In genomic region chr11:70668335-70668770, GRCm38 (mm10) we compare ENCODE assay signal across 1 mouse cellular context.
TF ChIP-seq lines count a peak whose summit lies in the region.

No protein-coding gene starts in this region.

TF ChIP-seq in MEL, 35 proteins besides CTCF, POLR2A, EP300 and RAD21 (continued from another document):
- TF ChIP-seq NELFE (IDR thresholded peaks at IDR 0.05; ENCODE audit: low read depth, low read length), result peak; percentile 62; the same call in 1 of the 2 replicates
- TF ChIP-seq TBP (IDR thresholded peaks at IDR 0.05; ENCODE audit: low read depth, low read length), result peak; percentile 60; the same call in 1 of the 2 replicates
- peak; percentile 54; the same call in 1 of the 2 replicates for TF ChIP-seq MAX (IDR thresholded peaks at IDR 0.05; ENCODE audit: low read length)
- TF ChIP-seq ZKSCAN1 (IDR thresholded peaks at IDR 0.05; ENCODE audit: low read depth, low read length), result no peak
- TF ChIP-seq TCF12 (IDR thresholded peaks at IDR 0.05; ENCODE audit: low read depth, low read length), result no peak
- TF ChIP-seq GABPA (IDR thresholded peaks at IDR 0.05; ENCODE audit: low read depth, low read length), result no peak
- TF ChIP-seq SIN3A (IDR thresholded peaks at IDR 0.05; ENCODE audit: low read length), result peak; percentile 62; the same call in 1 of the 2 replicates
- TF ChIP-seq CHD2 (IDR thresholded peaks at IDR 0.05; ENCODE audit: low read length), result no peak
- TF ChIP-seq TAL1 (IDR thresholded peaks at IDR 0.05; ENCODE audit: low read length), result no peak
- TF ChIP-seq HCFC1 (IDR thresholded peaks at IDR 0.05; ENCODE audit: low read depth, low read length), result peak; percentile 73; the same call in 1 of the 2 replicates
- no peak; the same call in 1 of the 2 replicates for TF ChIP-seq E2F4 (IDR thresholded peaks at IDR 0.05; ENCODE audit: borderline replicate concordance, low read depth, low read length)
- peak; percentile 48; the same call in 1 of the 2 replicates for TF ChIP-seq MYC (IDR thresholded peaks at IDR 0.05; ENCODE audit: low read depth, low read length)
- no peak for TF ChIP-seq USF2 (IDR thresholded peaks at IDR 0.05; ENCODE audit: borderline replicate concordance in 1 of 2, insufficient read depth in 1 of 2, low read depth in 1 of 2, low read length in 2 of 2)
- no peak; the same call in 1 of the 2 replicates for TF ChIP-seq CHD1 (IDR thresholded peaks at IDR 0.05; ENCODE audit: low read depth, low read length)
- TF ChIP-seq RCOR1 (IDR thresholded peaks at IDR 0.05; ENCODE audit: low read depth, low read length), result no peak
- no peak for TF ChIP-seq MAZ (IDR thresholded peaks at IDR 0.05; ENCODE audit: low read depth, low read length)
- peak; percentile 73 for TF ChIP-seq ZMIZ1 (IDR thresholded peaks at IDR 0.05; ENCODE audit: low read depth, low read length)
- TF ChIP-seq MYB (IDR thresholded peaks at IDR 0.05; ENCODE audit: low read depth, low read length), result no peak
- TF ChIP-seq ELF1 (IDR thresholded peaks at IDR 0.05; ENCODE audit: low read depth, low read length), result no peak
